Mouse (Mus musculus): ENCODE measurements around the gene Defb36.

DNA sequence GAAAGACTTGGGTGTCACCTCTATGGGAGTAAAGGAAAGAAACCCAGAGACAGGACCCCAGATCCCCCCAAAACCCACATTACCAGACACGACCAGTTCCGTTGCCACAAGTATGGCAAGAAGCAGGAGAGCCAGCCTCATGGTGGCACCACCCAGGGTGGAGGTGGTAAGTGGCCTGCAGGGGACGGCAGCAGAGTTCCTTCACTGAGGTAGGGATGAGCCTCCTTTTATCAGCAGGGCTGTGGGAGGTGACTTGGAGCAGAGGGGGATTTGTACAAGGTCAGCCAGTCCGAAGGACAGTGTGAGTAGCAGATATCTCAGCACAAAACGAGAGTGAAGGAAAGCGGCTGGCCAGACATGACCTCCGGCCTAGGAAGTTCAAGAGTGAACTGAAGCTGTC is 24.0 kb upstream of the Defb36 start, which contains the start of gene Defb19:
- TF ChIP-seq CTCF (conservative IDR thresholded peaks at IDR 0.05; ENCODE audit: insufficient read depth, insufficient read length, low read depth, low read length) = no peak
- TF ChIP-seq POLR2A (IDR thresholded peaks at IDR 0.05; ENCODE audit: low read depth, low read length) = no peak

Data from kidney, adult 2 months (tissue).